Mouse (Mus musculus) stomach, embryonic 16.5 days (tissue): ENCODE data around the gene H2-M3. TPM values are rescaled to one million over a fixed set of nuclear protein-coding genes. Genes with fewer than 3 reads are reported as not detected.

Experiments
- polyA plus RNA-seq: library from polyadenylated mRNA; unstranded; fragments of >200 nt; fragmentation: Nextera tagmentation; extraction: Ambion mirVana; gene quantifications from 2 replicates; pipeline ENCODE4 v1.2.1, GENCODE M21; 2015

The H2-M3 gene
- polyA plus RNA-seq, 1 experiment from 2014 or later, result 3.2 TPM

Other genes starting within 250 kb of the H2-M3 start
- gene Mog, start 246.8 kb upstream of the H2-M3 start, polyA plus RNA-seq, result 0.21 TPM in 1 of 2 replicates, not detected in the other
- 7.2 and 7.5 TPM in 2 replicates for gene Gabbr1, start 224.3 kb upstream of the H2-M3 start, polyA plus RNA-seq
- gene Olfr90, start 181.7 kb upstream of the H2-M3 start, polyA plus RNA-seq, result not detected in 2 replicates
- gene Olfr91, start 171.9 kb upstream of the H2-M3 start, polyA plus RNA-seq, result not detected in 2 replicates
- not detected in 2 replicates for gene Olfr92, start 150.1 kb upstream of the H2-M3 start, polyA plus RNA-seq
- gene Olfr93, start 108.7 kb upstream of the H2-M3 start, polyA plus RNA-seq, result not detected in 2 replicates
- not detected in 2 replicates for gene Ubd, start 76.3 kb upstream of the H2-M3 start, polyA plus RNA-seq
- gene Olfr94, start 69.2 kb upstream of the H2-M3 start, polyA plus RNA-seq, result not detected in 2 replicates
- not detected in 2 replicates for gene Olfr95, start 57.1 kb upstream of the H2-M3 start, polyA plus RNA-seq
- not detected in 2 replicates for gene Olfr96, start 50.1 kb upstream of the H2-M3 start, polyA plus RNA-seq
- gene Olfr97, start 32.9 kb upstream of the H2-M3 start, polyA plus RNA-seq, result not detected in 2 replicates
- not detected in 2 replicates for gene Olfr98, start 6.5 kb upstream of the H2-M3 start, polyA plus RNA-seq
- gene Olfr99, start 13.2 kb downstream of the H2-M3 start, polyA plus RNA-seq, result not detected in 2 replicates
- gene Olfr101, start 34.1 kb downstream of the H2-M3 start, polyA plus RNA-seq, result not detected in 2 replicates
- gene Olfr102, start 46.8 kb downstream of the H2-M3 start, polyA plus RNA-seq, result not detected in 2 replicates
- gene Olfr103, start 69.5 kb downstream of the H2-M3 start, polyA plus RNA-seq, result not detected in 2 replicates
- gene Olfr104-ps, start 89.4 kb downstream of the H2-M3 start, polyA plus RNA-seq, result not detected in 2 replicates
- not detected in 2 replicates for gene Olfr105-ps, start 108.8 kb downstream of the H2-M3 start, polyA plus RNA-seq
- gene Olfr106-ps, start 120.2 kb downstream of the H2-M3 start, polyA plus RNA-seq, result not detected in 2 replicates
- gene Olfr107, start 129.0 kb downstream of the H2-M3 start, polyA plus RNA-seq, result not detected in 2 replicates
- not detected in 2 replicates for gene Olfr108, start 175.3 kb downstream of the H2-M3 start, polyA plus RNA-seq
- gene Olfr109, start 188.7 kb downstream of the H2-M3 start, polyA plus RNA-seq, result not detected in 2 replicates
- not detected in 2 replicates for gene H2-M2, start 213.3 kb downstream of the H2-M3 start, polyA plus RNA-seq
- not detected in 2 replicates for gene Olfr110, start 222.2 kb downstream of the H2-M3 start, polyA plus RNA-seq
- gene Olfr111, start 237.8 kb downstream of the H2-M3 start, polyA plus RNA-seq, result not detected in 2 replicates